Mouse (Mus musculus) lung, adult 2 months (tissue): ENCODE results near the gene Casz1. TPM values are rescaled to one million over a fixed set of nuclear protein-coding genes. Genes with fewer than 3 reads are reported as not detected.

ENCODE experiments used
- DNase-seq: peaks from one replicate; pipeline ENCODE4 v3.0.0; 2022
- H3K4me1 ChIP-seq: fragments of 200-500 bp; 2 replicates; pipeline ENCODE4 v1.6.1; 2011; ENCODE audit warnings: low read length; ENCODE audit not compliant: control insufficient read depth, insufficient read depth
- H3K4me3 ChIP-seq: fragments of 200-500 bp; replicated peaks from 2 replicates; pipeline ENCODE3; 2011; ENCODE audit warnings: low read depth, mild to moderate bottlenecking, control low read depth, low read length; ENCODE audit errors: extremely low read depth
- CTCF ChIP-seq: fragments of 200-500 bp; IDR thresholded peaks from 2 replicates; pipeline ENCODE4 v1.5.1; 2011; ENCODE audit warnings: mild to moderate bottlenecking, low read length, control low read depth; ENCODE audit not compliant: insufficient read depth
- POLR2A ChIP-seq: fragments of 200-500 bp; IDR thresholded peaks from 2 replicates; pipeline ENCODE4 v1.6.1; 2011; ENCODE audit warnings: low read depth, mild to moderate bottlenecking, control low read depth, low read length, borderline replicate concordance; ENCODE audit errors: extremely low read depth
- WGBS: fragments of 180-500 bp; shearing (Covaris S2); methylation state at CpG from one replicate; pipeline ENCODE4 v1.1.7; 2018; 5-methylcytosine and 5-hydroxymethylcytosine counted together
- polyA plus RNA-seq: library from polyadenylated mRNA; depleted of rRNA; stranded (reverse); fragments of >200 nt; gene quantifications from 2 replicates; pipeline ENCODE4 v1.2.3, GENCODE M21; 2012

Casz1 gene
- polyA plus RNA-seq, 1 experiment = 68.7 TPM

- H3K4me3 ChIP-seq = no peak overlapping the region
- WGBS = 33% methylated on average over 7 of the region's 7 CpGs
- TF ChIP-seq CTCF (no peak), POLR2A (no peak)
- H3K4me1 ChIP-seq = peaks cover 29% of the 10 kb centered on the region
- peak; percentile 55 for DNase-seq
These were observed 65.3 kb downstream of the Casz1 start for GRCm38 (mm10) chr4:148869566-148869965.

- TF ChIP-seq CTCF = no peak
- TF ChIP-seq POLR2A = no peak
- H3K4me1 ChIP-seq = peaks cover 29% of the 10 kb centered on the region
- H3K4me3 ChIP-seq = no peak overlapping the region
- WGBS = 96% methylated on average over 4 of the region's 4 CpGs
- no peak for DNase-seq
These were observed 66.3 kb downstream of the Casz1 start for GRCm38 (mm10) chr4:148870496-148870895.

- H3K4me1 ChIP-seq = peaks cover 29% of the 10 kb centered on the region
- DNase-seq = peak; percentile 49
- no peak for TF ChIP-seq POLR2A
- TF ChIP-seq CTCF = no peak
- no peak overlapping the region for H3K4me3 ChIP-seq
- 27% methylated on average over 10 of the region's 10 CpGs for WGBS
These were observed 67.6 kb downstream of the Casz1 start for GRCm38 (mm10) chr4:148871751-148872334.

- peaks cover 29% of the 10 kb centered on the region for H3K4me1 ChIP-seq
- TF ChIP-seq POLR2A = no peak
- 72% methylated on average over 9 of the region's 9 CpGs for WGBS
- H3K4me3 ChIP-seq = no peak overlapping the region
- DNase-seq = no peak
These were observed 68.1 kb downstream of the Casz1 start for GRCm38 (mm10) chr4:148872372-148872771.

GRCm38 (mm10) chr4:148872783-148873182 is 68.6 kb downstream of the Casz1 start:
- peak; percentile 76 for DNase-seq
- peaks cover 25% of the 10 kb centered on the region for H3K4me1 ChIP-seq
- 42% methylated on average over 12 of the region's 12 CpGs for WGBS
- H3K4me3 ChIP-seq = no peak overlapping the region
- no peak for TF ChIP-seq CTCF
- no peak for TF ChIP-seq POLR2A

- Histone ChIP-seq H3K4me1 (peaks cover 20% of the 10 kb centered on the region), H3K4me3 (no peak overlapping the region)
- WGBS = 92% methylated on average over 9 of the region's 9 CpGs
- TF ChIP-seq CTCF (no peak), POLR2A (no peak)
- DNase-seq = no peak
These were observed 71.9 kb downstream of the Casz1 start for GRCm38 (mm10) chr4:148876166-148876565.

- no peak overlapping the region for H3K4me3 ChIP-seq
- 71% methylated on average over 8 of the region's 8 CpGs for WGBS
- TF ChIP-seq CTCF (no peak), POLR2A (no peak)
- DNase-seq = no peak
- peaks cover 18% of the 10 kb centered on the region for H3K4me1 ChIP-seq
These were observed 72.6 kb downstream of the Casz1 start for GRCm38 (mm10) chr4:148876867-148877266.

GRCm38 (mm10) chr4:148878192-148878983 is 74.2 kb downstream of the Casz1 start:
- TF ChIP-seq POLR2A (no peak), CTCF (no peak)
- H3K4me1 ChIP-seq = peaks cover 12% of the 10 kb centered on the region
- no peak for DNase-seq
- H3K4me3 ChIP-seq = no peak overlapping the region
- WGBS = 57% methylated on average over 11 of the region's 11 CpGs

GRCm38 (mm10) chr4:148878984-148879610 is 74.9 kb downstream of the Casz1 start:
- peak; percentile 31 for DNase-seq
- WGBS = 56% methylated on average over 11 of the region's 11 CpGs
- no peak for TF ChIP-seq POLR2A
- TF ChIP-seq CTCF = no peak
- Histone ChIP-seq H3K4me3 (no peak overlapping the region), H3K4me1 (peaks cover 12% of the 10 kb centered on the region)
